Mouse (Mus musculus): ENCODE results near the gene Rrp9. TPM values are rescaled to one million over a fixed set of nuclear protein-coding genes. Genes with fewer than 3 reads are reported as not detected.

Gene Rrp9
- total and polyA plus RNA-seq, 2 experiments from 2014 or later: 45.6 to 46.5 TPM

- ATAC-seq (no peak), DNase-seq (no peak)
- Histone ChIP-seq H3K4me1 (ENCODE audit: insufficient read depth) (no peaks in the 10 kb centered on the region), H3K9ac (no peak overlapping the region), H3K4me2 (ENCODE audit: low read depth) (no peak overlapping the region), H3K4me3 (ENCODE audit: low read depth, low read length) (no peak overlapping the region), H3K36me3 (ENCODE audit: insufficient read depth) (no peaks in the 10 kb centered on the region), H3K27ac (ENCODE audit: low read depth, low read length) (no peak overlapping the region), H3K9me3 (ENCODE audit: low read length) (no peaks in the 10 kb centered on the region), H3K27me3 (ENCODE audit: insufficient read depth, low read length) (no peaks in the 10 kb centered on the region)
- no peak for TF ChIP-seq CTCF (IDR thresholded peaks at IDR 0.05; ENCODE audit: low read depth)
- WGBS: 65% methylated on average over 2 of the region's 2 CpGs
These were observed 43.7 kb downstream of the Rrp9 start for GRCm38 (mm10) chr9:106519433-106519832.

- H3K9ac ChIP-seq: no peak overlapping the region
- ATAC-seq: no peak
- H3K27me3 ChIP-seq (ENCODE audit: insufficient read depth, low read length): no peaks in the 10 kb centered on the region
- 79% methylated on average over 8 of the region's 8 CpGs for WGBS
- H3K9me3 ChIP-seq (ENCODE audit: low read length): no peaks in the 10 kb centered on the region
- DNase-seq: no peak
- H3K27ac ChIP-seq (ENCODE audit: low read depth, low read length): no peak overlapping the region
- H3K36me3 ChIP-seq (ENCODE audit: insufficient read depth): no peaks in the 10 kb centered on the region
- no peak for TF ChIP-seq CTCF (IDR thresholded peaks at IDR 0.05; ENCODE audit: low read depth)
- H3K4me1 ChIP-seq (ENCODE audit: insufficient read depth): no peaks in the 10 kb centered on the region
- H3K4me2 ChIP-seq (ENCODE audit: low read depth): no peak overlapping the region
- H3K4me3 ChIP-seq (ENCODE audit: low read depth, low read length): no peak overlapping the region
These were observed 44.1 kb downstream of the Rrp9 start for GRCm38 (mm10) chr9:106519909-106520308.

- TF ChIP-seq CTCF (IDR thresholded peaks at IDR 0.05; ENCODE audit: low read depth): peak; percentile 92
- no peaks in the 10 kb centered on the region for H3K27me3 ChIP-seq (ENCODE audit: insufficient read depth, low read length)
- no peak overlapping the region for H3K27ac ChIP-seq (ENCODE audit: low read depth, low read length)
- no peaks in the 10 kb centered on the region for H3K4me1 ChIP-seq (ENCODE audit: insufficient read depth)
- no peaks in the 10 kb centered on the region for H3K36me3 ChIP-seq (ENCODE audit: insufficient read depth)
- no peak overlapping the region for H3K4me2 ChIP-seq (ENCODE audit: low read depth)
- H3K4me3 ChIP-seq (ENCODE audit: low read depth, low read length): no peak overlapping the region
- DNase-seq: peak; percentile 58
- no peaks in the 10 kb centered on the region for H3K9me3 ChIP-seq (ENCODE audit: low read length)
- 28% methylated on average over 3 of the region's 3 CpGs for WGBS
- peak; percentile 68 for ATAC-seq
- no peak overlapping the region for H3K9ac ChIP-seq
These were observed 56.1 kb downstream of the Rrp9 start for GRCm38 (mm10) chr9:106531833-106532232.

GRCm38 (mm10) chr9:106534296-106534695 lies 58.5 kb downstream of the Rrp9 start:
- Histone ChIP-seq H3K4me1 (ENCODE audit: insufficient read depth) (no peaks in the 10 kb centered on the region), H3K9me3 (ENCODE audit: low read length) (no peaks in the 10 kb centered on the region), H3K36me3 (ENCODE audit: insufficient read depth) (no peaks in the 10 kb centered on the region), H3K4me2 (ENCODE audit: low read depth) (no peak overlapping the region), H3K9ac (no peak overlapping the region), H3K27me3 (ENCODE audit: insufficient read depth, low read length) (no peaks in the 10 kb centered on the region), H3K27ac (ENCODE audit: low read depth, low read length) (no peak overlapping the region), H3K4me3 (ENCODE audit: low read depth, low read length) (no peak overlapping the region)
- no peak for DNase-seq
- WGBS: 93% methylated on average over 7 of the region's 7 CpGs
- ATAC-seq: no peak
- TF ChIP-seq CTCF (IDR thresholded peaks at IDR 0.05; ENCODE audit: low read depth): no peak

GRCm38 (mm10) chr9:106534975-106535374 lies 59.2 kb downstream of the Rrp9 start:
- H3K4me2 ChIP-seq (ENCODE audit: low read depth): no peak overlapping the region
- H3K36me3 ChIP-seq (ENCODE audit: insufficient read depth): no peaks in the 10 kb centered on the region
- no peaks in the 10 kb centered on the region for H3K9me3 ChIP-seq (ENCODE audit: low read length)
- WGBS: 86% methylated on average over 11 of the region's 11 CpGs
- DNase-seq: no peak
- no peak overlapping the region for H3K9ac ChIP-seq
- no peak for ATAC-seq
- TF ChIP-seq CTCF (IDR thresholded peaks at IDR 0.05; ENCODE audit: low read depth): no peak
- no peaks in the 10 kb centered on the region for H3K27me3 ChIP-seq (ENCODE audit: insufficient read depth, low read length)
- no peaks in the 10 kb centered on the region for H3K4me1 ChIP-seq (ENCODE audit: insufficient read depth)
- no peak overlapping the region for H3K4me3 ChIP-seq (ENCODE audit: low read depth, low read length)
- no peak overlapping the region for H3K27ac ChIP-seq (ENCODE audit: low read depth, low read length)

Other genes with a start within 250 kb of the Rrp9 start
- 58.4 and 68.4 TPM in 2 replicates for gene Alas1, start 227.3 kb upstream of the Rrp9 start, total RNA-seq (2014; rRNA removed)
- 70.4 and 77.8 TPM in 2 replicates for gene Alas1, start 227.3 kb upstream of the Rrp9 start, polyA plus RNA-seq (2015; fragmentation: Nextera tagmentation; extraction: Ambion mirVana)
- gene Poc1a, start 194.9 kb upstream of the Rrp9 start, total RNA-seq (2014; rRNA removed): 5.8 and 7.6 TPM in 2 replicates
- 12.0 and 14.3 TPM in 2 replicates for gene Poc1a, start 194.9 kb upstream of the Rrp9 start, polyA plus RNA-seq (2015; fragmentation: Nextera tagmentation; extraction: Ambion mirVana)
- gene Dusp7, start 107.3 kb upstream of the Rrp9 start, total RNA-seq (2014; rRNA removed): 43.5 and 44.5 TPM in 2 replicates
- gene Dusp7, start 107.3 kb upstream of the Rrp9 start, polyA plus RNA-seq (2015; fragmentation: Nextera tagmentation; extraction: Ambion mirVana): 16.5 and 16.7 TPM in 2 replicates
- gene Rpl29, start 46.5 kb upstream of the Rrp9 start, total RNA-seq (2014; rRNA removed): 890 and 984 TPM in 2 replicates
- 678 and 804 TPM in 2 replicates for gene Rpl29, start 46.5 kb upstream of the Rrp9 start, polyA plus RNA-seq (2015; fragmentation: Nextera tagmentation; extraction: Ambion mirVana)
- gene Acy1, start 37.6 kb upstream of the Rrp9 start, total RNA-seq (2014; rRNA removed): 12.9 and 18.1 TPM in 2 replicates
- gene Acy1, start 37.6 kb upstream of the Rrp9 start, polyA plus RNA-seq (2015; fragmentation: Nextera tagmentation; extraction: Ambion mirVana): 20.5 and 21.0 TPM in 2 replicates
- 10.5 and 13.8 TPM in 2 replicates for gene Abhd14b, start 28.5 kb upstream of the Rrp9 start, total RNA-seq (2014; rRNA removed)
- gene Abhd14b, start 28.5 kb upstream of the Rrp9 start, polyA plus RNA-seq (2015; fragmentation: Nextera tagmentation; extraction: Ambion mirVana): 7.6 and 8.8 TPM in 2 replicates
- 54.4 and 63.2 TPM in 2 replicates for gene Abhd14a, start 28.3 kb upstream of the Rrp9 start, total RNA-seq (2014; rRNA removed)
- gene Abhd14a, start 28.3 kb upstream of the Rrp9 start, polyA plus RNA-seq (2015; fragmentation: Nextera tagmentation; extraction: Ambion mirVana): 84.1 and 87.1 TPM in 2 replicates
- 454 and 602 TPM in 2 replicates for gene Pcbp4, start 22.7 kb upstream of the Rrp9 start, total RNA-seq (2014; rRNA removed)
- gene Pcbp4, start 22.7 kb upstream of the Rrp9 start, polyA plus RNA-seq (2015; fragmentation: Nextera tagmentation; extraction: Ambion mirVana): 251 and 273 TPM in 2 replicates
- 1.5 and 1.8 TPM in 2 replicates for gene Gpr62, start 10.0 kb upstream of the Rrp9 start, total RNA-seq (2014; rRNA removed)
- gene Gpr62, start 10.0 kb upstream of the Rrp9 start, polyA plus RNA-seq (2015; fragmentation: Nextera tagmentation; extraction: Ambion mirVana): 2.3 and 3.0 TPM in 2 replicates
- gene Parp3, start 986 bp downstream of the Rrp9 start, total RNA-seq (2014; rRNA removed): 2.2 and 6.2 TPM in 2 replicates
- 1.4 and 1.7 TPM in 2 replicates for gene Parp3, start 986 bp downstream of the Rrp9 start, polyA plus RNA-seq (2015; fragmentation: Nextera tagmentation; extraction: Ambion mirVana)
- gene Iqcf1, start 24.0 kb downstream of the Rrp9 start, total RNA-seq (2014; rRNA removed): not detected in 2 replicates
- gene Iqcf1, start 24.0 kb downstream of the Rrp9 start, polyA plus RNA-seq (2015; fragmentation: Nextera tagmentation; extraction: Ambion mirVana): not detected in 2 replicates
- not detected in 2 replicates for gene Iqcf5, start 38.6 kb downstream of the Rrp9 start, total RNA-seq (2014; rRNA removed)
- 0.41 TPM in 1 of 2 replicates, not detected in the other for gene Iqcf5, start 38.6 kb downstream of the Rrp9 start, polyA plus RNA-seq (2015; fragmentation: Nextera tagmentation; extraction: Ambion mirVana)
- not detected in 2 replicates for gene Iqcf3, start 85.7 kb downstream of the Rrp9 start, total RNA-seq (2014; rRNA removed)
- not detected in 2 replicates for gene Iqcf3, start 85.7 kb downstream of the Rrp9 start, polyA plus RNA-seq (2015; fragmentation: Nextera tagmentation; extraction: Ambion mirVana)
- gene Iqcf4, start 95.0 kb downstream of the Rrp9 start, total RNA-seq (2014; rRNA removed): not detected in 2 replicates
- gene Iqcf4, start 95.0 kb downstream of the Rrp9 start, polyA plus RNA-seq (2015; fragmentation: Nextera tagmentation; extraction: Ambion mirVana): not detected in 2 replicates
- not detected in 2 replicates for gene Iqcf6, start 150.6 kb downstream of the Rrp9 start, total RNA-seq (2014; rRNA removed)
- not detected in 2 replicates for gene Iqcf6, start 150.6 kb downstream of the Rrp9 start, polyA plus RNA-seq (2015; fragmentation: Nextera tagmentation; extraction: Ambion mirVana)
- gene Grm2, start 180.1 kb downstream of the Rrp9 start, total RNA-seq (2014; rRNA removed): 13.6 and 14.6 TPM in 2 replicates
- 19.8 and 20.7 TPM in 2 replicates for gene Grm2, start 180.1 kb downstream of the Rrp9 start, polyA plus RNA-seq (2015; fragmentation: Nextera tagmentation; extraction: Ambion mirVana)
- gene Tex264, start 210.0 kb downstream of the Rrp9 start, total RNA-seq (2014; rRNA removed): 61.2 and 68.6 TPM in 2 replicates
- gene Tex264, start 210.0 kb downstream of the Rrp9 start, polyA plus RNA-seq (2015; fragmentation: Nextera tagmentation; extraction: Ambion mirVana): 98.3 and 105 TPM in 2 replicates

All from forebrain, postnatal 0 days (tissue).